Mouse (Mus musculus) thymus, adult 2 months (tissue): ENCODE data around the gene Olfr318.

Experiments used
- CTCF ChIP-seq: fragments of 200-500 bp; IDR thresholded peaks from 2 replicates; pipeline ENCODE4 v1.5.1; 2012; ENCODE audit warnings: mild to moderate bottlenecking, control low read depth, low read length, moderate library complexity, borderline replicate concordance; ENCODE audit not compliant: control insufficient read depth, poor library complexity, insufficient read depth; ENCODE audit errors: extremely low read depth
- POLR2A ChIP-seq: fragments of 200-500 bp; IDR thresholded peaks from 2 replicates; pipeline ENCODE4 v1.6.1; 2012; ENCODE audit warnings: mild to moderate bottlenecking, low read length, control low read depth, moderate library complexity; ENCODE audit not compliant: control insufficient read depth, poor library complexity, insufficient read depth; ENCODE audit errors: extremely low read depth

DNA sequence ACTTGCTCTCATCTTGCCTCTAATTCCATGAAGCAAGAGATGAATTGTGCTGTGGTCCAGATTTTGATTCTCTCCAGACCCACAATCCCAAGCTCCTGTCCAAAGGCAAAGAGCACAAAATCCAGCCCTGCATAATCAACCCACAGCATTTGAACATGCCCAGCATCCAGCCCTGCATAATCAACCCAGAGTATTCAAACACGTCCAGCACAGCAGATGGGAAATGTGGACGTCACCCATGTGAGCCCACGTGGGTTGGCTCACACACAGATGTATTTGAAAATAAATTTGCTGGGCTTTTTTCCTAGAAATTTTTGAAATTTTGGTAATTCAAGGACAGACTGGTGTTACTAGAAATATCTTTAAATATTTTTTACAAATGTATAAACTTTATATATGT, 9.6 kb upstream of the Olfr318 start:
- TF ChIP-seq CTCF (no peak), POLR2A (no peak)
